Mouse (Mus musculus) bone marrow macrophage, adult 2 months (primary cell): ENCODE results near the gene Fpr2. TPM values are rescaled to one million over a fixed set of nuclear protein-coding genes. Genes with fewer than 3 reads are reported as not detected.

Experiments used
- H3K27ac ChIP-seq: 2 replicates; pipeline ENCODE4 v1.5.1; 2012; ENCODE audit warnings: low read depth, low read length; ENCODE audit not compliant: insufficient read depth
- H3K4me1 ChIP-seq: 2 replicates; pipeline ENCODE4 v1.6.1; 2012; ENCODE audit warnings: low read length; ENCODE audit not compliant: control insufficient read depth, insufficient read depth
- H3K4me3 ChIP-seq: 2 replicates; pipeline ENCODE4 v1.5.1; 2012; ENCODE audit warnings: mild to moderate bottlenecking, low read length, moderate library complexity; ENCODE audit not compliant: insufficient read depth
- CTCF ChIP-seq: IDR thresholded peaks from 2 replicates; pipeline ENCODE4 v1.5.1; 2012; ENCODE audit warnings: low read depth, mild to moderate bottlenecking, low read length, moderate library complexity
- POLR2A ChIP-seq: IDR thresholded peaks from 2 replicates; pipeline ENCODE4 v1.6.1; 2012; ENCODE audit warnings: mild to moderate bottlenecking, low read depth, low read length, borderline replicate concordance
- polyA plus RNA-seq: library from polyadenylated mRNA; stranded (reverse); fragments of >200 nt; gene quantifications from 2 replicates; pipeline ENCODE4 v1.2.4, GENCODE M21; 2012; ENCODE audit not compliant: missing spikeins, insufficient read depth, insufficient read length

Gene Fpr2
- polyA plus RNA-seq, 1 experiment = 56.6 TPM

- TF ChIP-seq CTCF (no peak), POLR2A (no peak)
- Histone ChIP-seq H3K4me1 (peaks cover 8% of the 10 kb centered on the region; the same call in 1 of the 2 replicates), H3K4me3 (no peak within 1 kb of the TSS), H3K27ac (no peak within 1 kb of the TSS)
Measured at GRCm38 (mm10) chr17:17855064-17855838, 32.4 kb upstream of the Fpr2 start, which contains the start of gene Has1. TSS of gene Has1 (minus strand) at chr17:17855205.

GRCm38 (mm10) chr17:17856612-17857011 lies 31.0 kb upstream of the Fpr2 start:
- Histone ChIP-seq H3K4me3 (no peak overlapping the region), H3K4me1 (peaks cover 8% of the 10 kb centered on the region; the same call in 1 of the 2 replicates), H3K27ac (no peak overlapping the region)
- no peak for TF ChIP-seq POLR2A
- TF ChIP-seq CTCF = no peak

- TF ChIP-seq CTCF (no peak), POLR2A (no peak)
- H3K4me1 ChIP-seq = peaks cover 12% of the 10 kb centered on the region
- H3K4me3 ChIP-seq = no peak overlapping the region
- H3K27ac ChIP-seq = no peak overlapping the region
Measured at GRCm38 (mm10) chr17:17857446-17857845, 30.2 kb upstream of the Fpr2 start.

- TF ChIP-seq POLR2A (no peak), CTCF (no peak)
- no peak overlapping the region for H3K27ac ChIP-seq
- peaks cover 21% of the 10 kb centered on the region for H3K4me1 ChIP-seq
- no peak overlapping the region for H3K4me3 ChIP-seq
Measured at GRCm38 (mm10) chr17:17860110-17860509, 27.5 kb upstream of the Fpr2 start.

GRCm38 (mm10) chr17:17862360-17862759 lies 25.3 kb upstream of the Fpr2 start:
- TF ChIP-seq POLR2A (no peak), CTCF (no peak)
- no peak overlapping the region for H3K27ac ChIP-seq
- peaks cover 37% of the 10 kb centered on the region for H3K4me1 ChIP-seq
- H3K4me3 ChIP-seq = no peak overlapping the region

- Histone ChIP-seq H3K4me3 (no peak overlapping the region), H3K4me1 (peaks cover 56% of the 10 kb centered on the region), H3K27ac (peak overlapping the region; percentile 41)
- TF ChIP-seq POLR2A = no peak
- no peak for TF ChIP-seq CTCF
Measured at GRCm38 (mm10) chr17:17865168-17865567, 22.5 kb upstream of the Fpr2 start.

GRCm38 (mm10) chr17:17866801-17867469 lies 20.7 kb upstream of the Fpr2 start:
- Histone ChIP-seq H3K27ac (peak overlapping the region; percentile 63), H3K4me3 (peak overlapping the region; percentile 33), H3K4me1 (peaks cover 65% of the 10 kb centered on the region)
- no peak for TF ChIP-seq POLR2A

- Histone ChIP-seq H3K27ac (peak overlapping the region; percentile 92), H3K4me3 (no peak overlapping the region), H3K4me1 (peaks cover 52% of the 10 kb centered on the region)
- TF ChIP-seq CTCF (no peak), POLR2A (no peak)
Measured at GRCm38 (mm10) chr17:17870892-17871550, 16.6 kb upstream of the Fpr2 start.

GRCm38 (mm10) chr17:17871697-17872096 lies 15.9 kb upstream of the Fpr2 start:
- TF ChIP-seq CTCF = no peak
- no peak for TF ChIP-seq POLR2A
- peaks cover 51% of the 10 kb centered on the region for H3K4me1 ChIP-seq
- H3K27ac ChIP-seq = peak overlapping the region; percentile 92

More at GRCm38 (mm10) chr17:17871697-17872096, 15.9 kb upstream of the Fpr2 start:
- H3K4me3 ChIP-seq = no peak overlapping the region
